Mouse (Mus musculus) layer of hippocampus, postnatal 36 days (tissue): ENCODE measurements around the gene Snn. TPM values are rescaled to one million over a fixed set of nuclear protein-coding genes. Genes with fewer than 3 reads are reported as not detected.
"Not testable (repeated sequence)": the region's sequence is repeated elsewhere in the genome, so short reads cannot be mapped to it uniquely, and the experiment has no call there.

Experiments
- DNase-seq, 2 experiments: peaks; one replicate each; pipeline ENCODE4 v3.0.0; 2022
- total RNA-seq, 2 experiments: library from RNA; stranded (reverse); gene quantifications; 2 replicates each; pipeline ENCODE4 v1.2.3; 2021

Gene Snn
- total RNA-seq = 100 to 1,000 TPM; 157 to 167 TPM

DNA sequence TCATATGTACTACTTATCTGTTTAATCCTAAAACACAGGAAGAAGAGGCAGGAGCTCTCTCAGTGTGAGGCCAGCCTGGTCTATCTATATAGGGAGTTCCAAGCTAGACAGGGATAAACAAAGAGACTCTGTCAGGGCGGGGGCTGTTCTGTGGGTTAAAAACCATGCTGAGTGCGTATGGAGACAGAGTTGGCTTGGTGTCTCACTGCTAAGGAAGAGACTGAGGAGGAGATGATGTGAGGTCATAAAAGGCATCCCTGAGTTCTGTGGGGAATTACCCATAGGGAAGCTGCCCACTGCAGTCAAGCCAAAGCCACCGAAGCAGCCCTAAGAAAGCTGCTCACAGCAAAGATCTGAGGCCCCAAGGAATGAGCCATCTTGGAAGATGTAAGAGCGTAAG lies at the start of gene Snn:
Gene Snn (plus strand): TSS at position 301 of the 400 bp plus-strand sequence.
- no peak for DNase-seq

DNA sequence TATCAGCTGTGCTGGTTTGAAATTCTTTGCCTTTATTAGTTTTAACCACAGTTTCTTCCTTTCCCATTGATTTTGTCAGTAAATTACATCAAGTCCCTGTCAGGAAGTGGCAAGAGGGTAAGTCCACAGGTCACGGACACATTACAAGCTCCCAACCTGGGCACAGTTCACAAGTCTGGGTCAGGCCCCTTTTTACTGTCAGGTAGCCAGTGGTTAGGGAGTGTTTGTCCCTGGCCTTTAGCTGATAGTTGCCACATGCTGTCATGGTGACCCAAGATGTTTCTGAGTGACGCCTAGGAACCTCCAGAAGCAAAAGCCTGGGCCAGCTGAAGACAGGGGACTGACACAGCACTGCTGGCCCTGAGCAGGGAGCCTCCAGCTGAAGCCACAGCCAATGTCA lies 49.5 kb upstream of the Snn start:
- DNase-seq = no peak

DNA sequence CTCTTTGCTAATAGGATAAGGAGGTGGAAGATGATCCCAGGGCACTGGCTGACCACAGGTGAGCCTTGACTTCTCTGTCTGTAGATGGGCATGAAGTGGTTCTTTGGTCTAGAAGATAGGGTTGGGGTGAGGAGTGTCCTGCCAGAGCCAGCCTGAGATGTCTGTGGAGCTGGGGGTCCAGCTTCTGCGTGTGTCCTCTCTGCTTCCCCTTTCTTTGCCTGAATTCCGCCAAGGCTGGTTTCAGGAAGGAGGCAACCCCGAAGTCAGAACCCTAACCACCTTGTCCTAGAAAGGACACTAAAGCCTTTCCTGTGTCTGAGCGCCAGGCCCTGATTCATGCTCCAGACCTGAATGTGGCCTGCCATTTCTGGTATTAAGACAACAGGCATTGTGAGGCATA lies 48.8 kb upstream of the Snn start:
- DNase-seq = no peak

DNA sequence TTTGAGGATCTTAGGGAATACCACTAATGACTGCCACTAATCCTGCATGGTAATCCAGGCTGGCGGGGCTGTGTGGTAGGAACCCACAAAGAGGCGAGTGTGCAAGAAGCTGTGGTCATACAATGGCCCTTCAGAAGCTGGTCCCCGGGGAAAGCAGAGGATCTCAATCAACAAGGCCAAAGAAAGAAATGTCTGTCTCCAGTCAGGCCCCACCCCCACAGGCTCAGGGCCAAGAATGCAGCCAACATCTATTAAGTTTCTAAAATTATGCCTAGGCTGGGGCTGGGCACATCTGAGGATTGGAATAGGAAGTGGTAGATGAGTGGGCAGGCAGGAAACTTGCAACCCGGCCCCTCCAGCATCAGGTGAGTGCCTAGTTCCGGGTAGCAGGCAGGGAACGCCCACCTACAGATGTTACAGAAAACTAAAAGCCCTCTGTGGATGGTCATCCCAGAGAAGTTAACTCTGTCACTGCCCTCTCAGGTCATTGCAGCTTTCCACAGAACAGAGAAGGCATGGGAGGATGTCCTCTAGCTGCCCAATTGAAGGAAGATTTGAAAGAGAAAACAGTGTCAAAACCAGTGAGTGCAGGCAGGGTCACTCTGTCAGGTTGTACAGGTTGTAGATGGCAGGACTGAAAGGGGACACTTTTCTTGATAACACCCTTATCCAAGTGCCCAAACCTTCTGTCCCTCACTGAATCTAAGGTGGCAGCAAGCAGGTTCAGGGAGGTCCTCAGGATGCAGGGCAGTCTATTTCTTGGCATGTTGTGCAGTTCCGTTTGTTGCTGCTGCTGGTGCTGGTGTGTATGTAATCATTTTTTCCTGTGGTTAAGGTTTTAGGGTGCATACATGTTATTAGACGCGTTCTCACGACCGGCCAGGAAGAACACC lies 47.9 kb upstream of the Snn start:
- DNase-seq = peak; percentile 64 to 71

DNA sequence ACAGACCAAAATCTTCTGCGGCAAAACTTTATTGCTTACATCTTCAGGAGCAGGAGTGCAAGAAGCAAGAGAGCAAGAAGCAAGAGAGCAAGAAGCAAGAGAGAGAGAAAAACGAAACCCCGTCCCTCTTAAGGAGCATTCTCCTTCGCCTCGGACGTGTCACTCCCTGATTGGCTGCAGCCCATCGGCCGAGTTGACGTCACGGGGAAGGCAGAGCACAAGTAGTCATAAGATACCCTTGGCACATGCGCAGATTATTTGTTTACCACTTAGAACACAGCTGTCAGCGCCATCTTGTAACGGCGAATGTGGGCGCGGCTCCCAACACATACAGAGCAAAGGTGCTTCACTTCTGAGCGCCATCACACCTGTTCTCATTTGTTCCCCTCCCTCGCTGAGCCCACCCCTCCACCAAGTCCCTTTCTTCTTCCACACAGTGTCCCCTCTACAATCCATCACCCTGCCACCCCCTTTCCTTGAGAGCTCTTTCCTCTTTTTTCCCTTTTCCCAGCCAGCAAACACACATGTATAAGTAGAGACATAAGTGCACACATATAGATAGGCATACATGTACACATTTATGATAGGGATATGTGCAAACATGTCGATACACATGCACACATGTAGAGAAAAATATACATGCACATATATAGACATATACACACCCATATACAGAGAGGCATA lies 47.1 kb upstream of the Snn start:
- not testable (repeated sequence) for DNase-seq

DNA sequence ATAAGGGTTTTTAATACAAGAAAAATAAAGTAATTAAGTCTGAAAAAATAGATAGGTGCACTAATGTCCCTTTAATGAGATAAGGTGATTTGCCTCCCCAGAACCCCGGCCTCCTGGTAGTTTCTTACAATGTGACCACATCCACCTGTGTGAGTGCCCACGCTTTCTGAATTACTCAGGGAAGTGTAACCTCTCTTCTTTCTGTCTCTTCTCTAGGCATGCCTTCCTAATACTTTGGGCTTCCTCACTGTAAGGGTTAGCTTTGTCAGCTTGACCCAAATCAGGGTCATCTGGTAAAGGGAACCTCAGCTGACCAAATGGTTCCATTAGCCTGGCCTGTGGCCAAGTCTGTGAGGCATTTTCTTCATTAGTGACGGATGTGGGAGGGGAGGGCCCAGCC lies 46.3 kb upstream of the Snn start:
- DNase-seq = no peak

DNA sequence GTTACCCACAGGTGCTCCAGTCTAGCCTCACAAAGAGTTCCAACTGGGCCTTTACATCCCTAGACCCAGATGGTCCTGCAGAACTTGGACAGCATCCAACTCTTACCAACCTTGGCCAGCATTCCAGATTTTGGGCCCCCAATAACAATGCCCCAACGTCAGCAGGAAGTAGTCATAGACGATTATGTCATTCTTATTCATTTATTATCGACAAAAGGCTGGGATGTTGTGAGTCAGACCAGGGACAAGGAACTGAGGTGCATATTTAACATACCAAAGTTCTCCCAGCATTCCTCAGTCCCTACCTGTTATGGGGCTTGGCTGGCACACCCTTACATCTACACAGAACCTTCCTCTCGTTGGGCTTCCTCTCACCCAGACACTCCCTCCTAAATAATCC lies 44.4 kb upstream of the Snn start:
- DNase-seq = no peak

DNA sequence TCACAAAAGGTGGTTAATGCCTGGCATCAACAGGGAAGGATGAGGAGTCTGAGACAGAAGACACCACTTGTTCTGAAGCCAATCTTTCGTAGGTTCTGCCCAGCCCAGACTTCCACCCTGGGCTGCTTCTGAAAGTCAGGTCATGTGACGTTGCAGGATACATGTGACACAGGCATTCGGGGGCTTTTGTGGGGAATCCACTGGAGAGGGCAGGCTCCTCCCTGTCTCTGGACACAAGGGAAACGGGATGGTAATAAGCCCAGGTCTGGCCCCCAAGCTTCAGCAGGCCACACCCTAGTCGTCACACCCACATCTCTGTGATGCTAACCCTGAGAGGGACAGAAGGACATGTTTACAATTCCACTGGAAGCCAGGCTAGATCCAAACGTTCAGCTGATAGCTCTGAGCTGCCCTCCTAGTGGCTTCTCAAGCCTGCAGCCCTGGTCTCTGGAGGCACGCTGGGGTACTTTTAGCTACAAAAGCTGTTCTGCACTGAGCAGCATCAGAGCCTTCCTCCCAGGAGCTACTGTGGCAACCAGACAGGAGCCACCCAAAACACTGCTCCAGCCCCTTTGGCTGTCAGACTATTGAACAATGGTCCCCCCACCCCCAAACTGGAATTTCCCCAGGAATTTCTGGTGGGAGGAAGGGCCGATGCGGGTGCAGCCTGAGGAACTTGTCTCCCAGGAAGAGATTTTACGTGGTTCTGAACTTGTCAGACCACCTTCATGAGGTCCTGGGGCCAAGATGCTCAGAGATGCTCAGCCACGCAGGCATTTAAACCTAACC lies 42.7 kb upstream of the Snn start:
- no peak for DNase-seq

DNA sequence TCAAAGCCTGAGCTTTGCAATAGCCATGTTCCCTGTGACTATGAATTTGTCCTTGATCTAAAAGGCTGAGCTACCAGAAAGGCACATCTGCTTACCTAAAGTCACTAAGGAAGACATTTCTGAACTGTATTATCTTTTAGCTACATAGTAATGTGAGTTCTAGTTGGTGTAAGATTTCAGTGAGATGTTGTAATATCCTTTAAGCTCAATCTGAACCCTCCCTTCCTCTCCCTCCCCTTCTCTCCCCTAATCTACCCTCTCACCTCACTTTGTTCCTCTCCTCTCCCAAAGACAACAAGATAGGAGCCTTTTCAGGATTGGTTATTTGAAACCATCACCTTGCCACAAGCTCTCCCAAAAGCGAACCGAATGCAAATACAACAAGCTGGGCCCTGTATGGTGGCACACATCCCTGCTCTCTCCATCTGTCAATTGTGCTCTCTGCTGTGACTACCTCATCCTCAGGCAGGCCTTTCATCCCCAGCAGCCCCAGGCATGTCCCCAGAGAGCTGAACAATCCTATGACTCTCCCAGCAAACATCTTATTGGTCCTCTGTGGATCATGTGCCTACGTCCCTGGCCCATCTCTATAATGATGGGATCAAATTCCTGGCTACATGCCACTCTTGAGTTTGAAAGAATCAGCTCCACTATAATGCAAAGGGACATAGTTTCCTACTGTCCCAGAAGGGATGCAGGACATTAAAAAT lies 39.2 kb upstream of the Snn start:
- DNase-seq = no peak

DNA sequence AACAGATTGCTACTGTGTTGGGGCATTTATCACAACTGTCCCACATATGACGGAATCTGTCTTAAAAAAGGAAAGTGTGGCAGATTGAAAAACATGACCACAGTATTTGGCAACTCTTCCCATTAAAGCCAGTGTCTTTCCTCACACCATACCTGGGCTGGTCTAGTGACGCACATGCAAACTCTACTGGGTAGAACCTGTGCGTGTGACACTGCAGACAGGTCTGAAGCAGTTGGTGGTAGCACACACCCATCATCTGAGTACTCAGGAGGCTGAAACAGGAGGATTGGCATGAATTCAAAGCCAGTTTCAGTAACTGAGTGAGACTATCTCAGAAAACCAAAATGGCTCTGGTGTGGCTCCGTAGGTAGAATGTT lies 38.6 kb upstream of the Snn start:
- DNase-seq = no peak

DNA sequence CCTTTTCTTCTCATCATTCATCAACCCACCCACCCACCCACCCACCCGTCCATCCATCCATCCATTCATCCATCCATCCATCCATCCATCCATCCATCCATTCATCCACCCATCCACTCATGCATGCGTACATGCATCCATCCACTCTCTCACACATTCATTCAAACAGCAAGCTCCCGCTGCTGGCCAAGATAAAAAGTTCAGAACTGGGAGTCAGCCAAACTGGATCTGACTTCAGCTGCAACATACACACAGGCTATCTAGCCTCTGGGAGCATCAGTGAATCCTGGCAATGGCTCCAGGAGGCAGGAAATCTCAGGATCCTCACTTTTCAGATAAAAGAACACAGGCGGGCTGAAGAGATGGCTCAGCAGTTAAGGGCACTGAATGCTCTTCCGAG lies 37.1 kb upstream of the Snn start:
- DNase-seq = no peak

DNA sequence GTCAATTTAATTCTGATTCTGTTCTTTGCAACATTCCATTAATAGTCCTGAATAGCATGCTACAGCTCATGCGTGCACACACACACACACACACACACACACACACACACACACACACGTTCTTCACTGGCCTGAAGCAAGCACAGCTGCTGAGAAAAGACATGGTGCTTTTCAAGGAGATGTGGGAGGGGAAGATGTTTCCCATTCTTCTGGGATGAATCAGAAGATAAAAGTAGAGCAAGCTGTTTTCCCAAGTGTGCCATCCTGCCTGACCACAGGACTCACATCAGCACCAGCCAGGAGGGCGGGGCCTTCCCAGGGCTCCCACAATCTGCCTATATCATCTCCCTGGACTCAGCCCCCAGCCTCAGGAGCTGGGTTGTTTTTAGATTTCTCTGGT lies 35.9 kb upstream of the Snn start:
- no peak for DNase-seq

DNA sequence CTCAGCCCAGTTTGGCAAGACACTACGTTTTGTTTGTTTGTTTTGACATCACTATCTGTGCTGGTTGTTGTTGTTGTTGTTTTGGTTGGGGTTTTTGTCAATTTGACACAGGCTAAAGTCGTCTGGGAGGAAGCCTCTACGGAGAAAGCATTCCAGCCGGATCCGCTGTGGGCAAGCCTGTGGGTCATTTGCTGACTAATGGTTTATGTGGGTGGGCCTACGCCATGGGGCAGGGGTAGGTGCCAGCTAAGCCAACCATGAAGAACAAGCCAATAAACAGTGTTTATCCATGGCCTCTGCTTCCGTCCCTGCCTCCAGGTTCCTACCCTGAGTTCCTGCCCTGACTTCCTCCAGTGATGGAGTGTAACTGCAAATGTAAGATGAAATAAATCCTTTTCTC lies 32.5 kb upstream of the Snn start:
- no peak for DNase-seq

DNA sequence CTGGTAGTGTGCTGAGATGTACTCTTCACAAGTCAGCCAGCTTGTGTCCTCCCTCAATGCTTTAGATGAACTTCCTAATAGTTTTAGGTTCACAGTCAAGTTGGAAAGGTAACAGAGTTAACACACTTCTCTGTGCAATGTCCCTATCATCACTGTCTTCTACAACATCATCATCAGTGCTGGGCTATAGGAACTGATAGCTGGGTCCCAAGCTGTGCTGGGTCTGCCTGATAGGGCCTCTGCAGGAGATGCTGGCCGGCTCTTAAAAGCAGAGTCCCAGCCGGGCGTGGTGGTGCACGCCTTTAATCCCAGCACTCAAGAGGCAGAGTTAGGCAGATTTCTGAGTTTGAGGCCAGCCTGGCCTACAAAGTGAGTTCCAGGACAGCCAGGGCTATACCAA lies 29.9 kb upstream of the Snn start:
- DNase-seq = no peak

DNA sequence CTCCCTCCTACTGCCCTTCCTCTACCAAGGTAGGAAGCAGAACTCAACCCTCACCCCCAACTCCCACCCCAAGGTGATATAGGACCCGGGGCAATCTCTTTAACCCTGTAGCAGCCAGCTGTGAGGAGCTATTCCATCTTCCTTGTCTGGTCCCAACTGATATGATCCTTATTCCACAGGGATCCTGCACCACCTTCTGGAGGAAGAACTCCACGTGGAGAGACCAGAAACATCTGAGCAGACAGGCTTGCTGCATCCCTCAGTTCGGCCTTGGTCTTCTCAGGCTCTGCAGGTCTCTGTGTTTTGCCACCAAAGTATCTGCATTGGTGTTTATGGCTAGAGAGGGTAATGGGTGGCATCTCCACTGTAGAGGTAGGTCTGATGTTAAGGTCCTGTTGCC lies 29.4 kb upstream of the Snn start:
- DNase-seq = no peak

DNA sequence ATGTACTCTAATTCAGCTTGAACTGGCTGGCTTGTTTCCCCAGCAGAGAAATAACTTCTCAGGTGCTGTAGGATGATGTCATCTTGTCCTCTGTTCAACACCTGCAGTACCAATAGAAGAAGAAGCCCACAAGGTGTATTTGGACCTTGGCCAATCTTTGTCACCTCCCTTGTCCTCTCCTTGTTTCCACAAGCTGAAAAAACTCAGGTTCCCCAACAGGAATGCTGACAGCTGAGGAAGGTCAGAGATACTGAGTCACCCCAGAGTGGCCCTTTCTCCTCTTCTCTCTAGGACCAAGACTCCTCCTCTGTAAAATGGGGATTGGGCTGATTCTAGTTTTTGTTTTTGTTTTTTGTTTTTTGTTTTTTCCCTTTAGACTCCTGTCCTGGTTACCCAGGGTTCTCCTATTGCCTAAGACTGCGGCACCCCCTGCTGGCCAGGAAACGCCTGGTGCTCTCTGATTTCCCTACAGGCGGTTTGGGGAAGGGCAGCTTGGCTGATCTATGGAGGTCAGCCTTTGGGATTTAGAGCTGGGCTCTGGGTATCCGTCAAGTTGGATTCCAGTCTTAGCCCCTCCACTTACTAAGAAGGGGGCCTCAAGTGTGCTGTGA lies 26.4 kb upstream of the Snn start:
- peak; percentile 73 to 76 for DNase-seq

DNA sequence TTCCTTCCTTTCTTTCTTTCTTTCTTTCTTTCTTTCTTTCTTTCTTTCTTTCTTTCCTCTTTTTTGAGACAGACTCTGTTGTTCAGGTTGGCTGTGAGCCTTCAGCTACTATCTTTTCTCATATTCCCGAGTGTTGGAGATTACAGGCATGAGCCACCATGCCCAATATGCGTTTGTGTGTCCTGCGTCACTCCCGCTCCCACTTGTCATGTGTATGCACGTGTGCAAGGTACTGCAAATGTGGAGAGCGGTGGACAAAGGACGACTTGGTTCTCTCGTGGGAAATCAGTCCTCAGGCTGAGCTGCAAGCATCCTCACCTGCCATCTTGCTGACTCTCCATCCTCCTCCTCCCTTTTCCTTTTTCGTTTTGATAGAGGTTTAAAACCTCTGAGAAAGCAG lies 25.5 kb upstream of the Snn start:
- no peak for DNase-seq

DNA sequence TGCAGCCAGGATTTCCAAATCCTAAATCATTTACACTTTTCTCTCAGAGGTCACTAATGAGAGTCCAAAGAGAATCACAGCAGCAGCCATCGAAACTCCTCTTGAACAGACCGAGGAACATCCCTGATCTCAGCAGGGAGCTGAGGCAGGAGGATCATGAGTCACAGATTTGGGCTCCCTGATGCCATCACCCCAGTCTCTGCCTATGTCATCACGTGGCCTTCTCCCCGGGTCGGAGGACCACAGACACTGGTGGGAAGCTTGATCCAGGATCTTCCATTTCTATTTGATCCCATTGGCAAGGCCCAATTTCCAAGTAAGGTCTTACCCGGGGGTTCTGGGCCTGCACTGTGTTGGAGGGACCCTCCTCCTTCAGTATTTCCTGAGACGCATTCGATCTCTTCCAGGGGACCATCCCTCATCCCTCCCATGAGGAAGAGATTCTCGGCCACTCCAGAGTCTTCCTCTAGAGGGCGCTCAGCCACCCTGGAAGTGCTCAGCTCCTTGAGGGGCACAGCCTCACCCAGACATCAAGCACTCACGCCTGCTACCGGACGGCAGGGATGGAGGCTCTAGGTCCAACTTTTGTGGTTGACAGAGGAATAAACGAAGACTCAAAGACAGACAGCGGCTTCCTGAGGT lies 24.8 kb upstream of the Snn start:
- DNase-seq = peak; percentile 57 to 67

DNA sequence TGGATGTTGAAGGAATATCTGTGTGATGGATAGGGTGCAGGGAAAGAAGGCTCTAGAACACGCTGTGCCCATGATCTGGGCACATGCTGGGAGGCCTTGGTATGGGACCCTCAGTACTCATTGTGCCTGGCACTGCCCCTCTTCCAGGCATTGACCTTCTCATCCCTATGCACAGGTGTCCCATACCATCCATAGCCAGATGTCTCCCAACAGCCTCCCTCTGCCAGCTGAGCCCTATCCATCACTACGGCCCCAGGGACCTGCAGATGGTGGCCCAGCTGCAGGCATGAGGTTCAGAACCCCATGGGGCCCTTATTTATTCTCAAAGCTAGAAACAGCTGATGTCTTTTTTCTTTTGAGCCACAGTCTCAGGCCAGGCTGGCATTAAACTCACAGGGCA lies 20.1 kb upstream of the Snn start:
- no peak for DNase-seq

DNA sequence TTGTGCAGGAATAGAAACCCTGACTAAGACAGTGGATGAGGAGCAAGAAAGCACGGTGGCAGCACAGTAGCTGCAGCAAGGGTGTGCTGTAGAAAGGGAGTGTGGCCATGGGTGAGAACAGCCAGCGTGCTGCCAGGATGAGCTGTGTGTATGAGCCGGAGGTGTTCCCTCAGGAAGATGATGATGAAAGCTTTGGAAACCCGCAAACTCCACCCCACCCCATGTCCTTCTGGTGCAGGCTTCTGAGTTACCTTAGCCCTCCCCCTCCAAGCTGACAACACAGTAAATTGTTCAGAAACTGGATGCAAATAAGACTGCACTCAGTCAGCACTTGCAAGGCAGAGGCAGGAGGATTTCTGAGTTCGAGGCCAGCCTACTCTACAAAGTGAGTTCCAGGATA lies 17.5 kb upstream of the Snn start:
- no peak for DNase-seq

DNA sequence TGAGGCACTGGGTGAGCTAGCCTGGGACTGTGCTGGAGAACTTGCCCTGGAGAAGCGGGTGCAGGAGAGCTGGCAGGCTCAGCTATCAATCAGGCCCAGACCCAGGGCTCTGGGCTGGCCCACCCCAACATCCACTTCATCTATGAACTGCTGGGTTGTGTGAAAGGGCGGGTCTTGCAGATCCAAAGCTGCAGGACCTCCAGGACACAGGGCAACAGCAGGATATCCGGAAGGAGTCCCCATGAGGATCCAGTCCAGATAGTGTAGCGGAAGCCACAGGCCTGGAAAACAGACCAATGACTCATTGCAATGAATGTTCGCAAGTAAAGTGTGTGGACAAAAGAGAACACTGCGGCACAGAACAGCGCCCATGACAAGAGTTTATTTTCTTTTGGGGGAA lies 14.3 kb upstream of the Snn start:
- no peak for DNase-seq

DNA sequence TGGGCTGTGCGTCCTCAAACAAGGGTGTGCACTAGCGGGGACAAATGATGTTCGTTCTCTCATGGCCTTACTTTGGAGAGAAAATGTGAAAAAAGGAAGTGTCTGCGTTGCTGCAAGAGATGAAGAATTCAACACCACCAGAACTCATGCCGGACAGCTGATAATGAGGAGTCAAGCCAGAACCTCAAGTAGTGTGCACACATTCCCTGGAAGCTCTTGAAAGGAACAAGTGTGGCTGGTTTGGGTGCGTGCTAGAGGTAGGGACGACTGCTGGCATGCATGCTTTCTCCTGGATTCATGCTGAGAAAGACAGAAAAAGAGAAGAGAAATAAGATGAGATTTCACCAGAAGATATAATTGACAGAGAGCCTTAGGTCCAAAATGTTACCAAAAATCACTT lies 13.6 kb upstream of the Snn start:
- no peak for DNase-seq
